ENCODE assay signal across 49 mouse cellular contexts in the genomic region with DNA sequence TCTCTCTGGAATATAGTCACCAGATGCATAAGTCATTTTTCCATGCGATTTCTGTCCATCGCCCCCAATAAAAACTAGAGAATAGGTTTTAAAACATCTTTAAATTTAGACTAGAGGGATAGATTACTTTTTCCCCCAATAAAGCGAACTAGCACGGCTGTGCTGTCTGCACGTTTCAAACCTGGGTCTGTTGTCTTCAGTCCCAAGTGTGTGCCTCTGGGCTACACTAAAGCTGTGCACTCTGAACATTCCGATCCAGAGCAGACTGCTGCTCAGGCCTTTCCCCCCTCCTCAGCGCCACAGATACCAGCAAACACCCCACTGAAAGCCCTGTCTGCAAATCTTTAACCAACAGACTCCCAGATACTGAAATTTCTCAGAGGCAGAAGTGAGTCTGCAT. TPM values are rescaled to one million over a fixed set of nuclear protein-coding genes. Genes with fewer than 3 reads are reported as not detected.
"Had no signal": no experiment of that assay in that cellular context is flagged by ENCODE, and none has a peak within 500 bp of the region (broad histone marks: within the 10 kb centered on the region; RNA-seq: fewer than 3 reads in every experiment).

No protein-coding gene starts in this region.

- ATAC-seq: hindbrain, embryonic 16.5 days; inflammation-experienced regulatory T-cells, adult 6 months; intestine, postnatal 0 days had no signal

- H3K27me3 ChIP-seq: heart, embryonic 12.5 days; heart, embryonic 13.5 days; heart, embryonic 15.5 days; hindbrain, embryonic 12.5 days; hindbrain, embryonic 13.5 days; hindbrain, embryonic 15.5 days; intestine, embryonic 15.5 days; kidney, embryonic 15.5 days had no signal

- H3K36me3 ChIP-seq: heart, embryonic 10.5 days; heart, embryonic 12.5 days; heart, embryonic 13.5 days; heart, embryonic 15.5 days; hindbrain, embryonic 10.5 days; hindbrain, embryonic 12.5 days; hindbrain, embryonic 13.5 days; hindbrain, embryonic 15.5 days; intestine, embryonic 15.5 days; kidney, embryonic 15.5 days had no signal

- H3K4me2 ChIP-seq: heart, embryonic 11.5 days; heart, embryonic 12.5 days; heart, embryonic 13.5 days; heart, embryonic 15.5 days; hindbrain, embryonic 12.5 days; hindbrain, embryonic 13.5 days; hindbrain, embryonic 14.5 days; hindbrain, embryonic 15.5 days; intestine, embryonic 15.5 days; kidney, embryonic 15.5 days had no signal

- H3K4me3 ChIP-seq: heart, embryonic 10.5 days; heart, embryonic 12.5 days; heart, embryonic 13.5 days; heart, embryonic 15.5 days; hindbrain, embryonic 10.5 days; hindbrain, embryonic 12.5 days; hindbrain, embryonic 13.5 days; hindbrain, embryonic 15.5 days; intestine, embryonic 15.5 days; kidney, embryonic 15.5 days; layer of hippocampus, adult 2 months had no signal

- H3K27ac ChIP-seq: heart, embryonic 10.5 days; heart, embryonic 13.5 days; heart, embryonic 15.5 days; hindbrain, embryonic 10.5 days; hindbrain, embryonic 12.5 days; hindbrain, embryonic 13.5 days; hindbrain, embryonic 14.5 days; hindbrain, embryonic 15.5 days; hindbrain, postnatal 0 days; intestine, embryonic 15.5 days; kidney, embryonic 15.5 days; kidney, postnatal 0 days; layer of hippocampus, adult 2 months had no signal

- DNase-seq: heart, postnatal 10 days; heart, postnatal 14 days; heart, postnatal 36 days; heart, postnatal 4 days; kidney, adult 11 months; kidney, adult 18-20 months; kidney, adult 2 months; kidney, adult 8-10 months; kidney, adult 9 months; kidney, postnatal 10 days; kidney, postnatal 14 days; kidney, postnatal 36 days; kidney, postnatal 4 days; layer of hippocampus, adult 9-11 months; layer of hippocampus, postnatal 36 days had no signal

- H3K4me1 ChIP-seq: heart, embryonic 10.5 days; heart, embryonic 12.5 days; heart, embryonic 13.5 days; heart, embryonic 15.5 days; hindbrain, embryonic 10.5 days; hindbrain, embryonic 12.5 days; hindbrain, embryonic 13.5 days; hindbrain, embryonic 15.5 days; intestine, embryonic 15.5 days; kidney, embryonic 15.5 days had no signal

- H3K9ac ChIP-seq: heart, embryonic 12.5 days; heart, embryonic 13.5 days; heart, embryonic 15.5 days; hindbrain, embryonic 12.5 days; hindbrain, embryonic 13.5 days; hindbrain, embryonic 14.5 days; hindbrain, embryonic 15.5 days; intestine, embryonic 15.5 days; kidney, embryonic 15.5 days had no signal

- H3K9me3 ChIP-seq: heart, embryonic 10.5 days; heart, embryonic 15.5 days; hindbrain, embryonic 12.5 days; hindbrain, embryonic 15.5 days; intestine, embryonic 15.5 days; kidney, embryonic 15.5 days had no signal

RNA-seq across cellular contexts. Expression of gene Plcz1, which starts 39.7 kb away (rescaled TPM):
- total RNA-seq: heart, adult 8-10 months; heart, postnatal 10 days; heart, postnatal 14 days; heart, postnatal 25 days; heart, postnatal 36 days; heart, postnatal 4 days; hematopoietic stem cell, adult 5-6 weeks; hindbrain, postnatal 0 days had no signal
- polyA plus RNA-seq: heart, embryonic 10.5 days; heart, embryonic 12.5 days; heart, embryonic 13.5 days; heart, embryonic 14.5 days; heart, embryonic 15.5 days; heart, embryonic 16.5 days; heart, postnatal 0 days; hindbrain, embryonic 10.5 days; hindbrain, embryonic 11.5 days; hindbrain, embryonic 12.5 days; inflammation-experienced regulatory T-cells, adult 6 months; intestine, embryonic 14.5 days; intestine, embryonic 15.5 days; intestine, postnatal 0 days; kidney, adult 2 months; kidney, embryonic 14.5 days; kidney, embryonic 15.5 days; large intestine, adult 2 months had no signal

RNA-seq across cellular contexts. Expression of gene Capza3, which starts 39.9 kb away (rescaled TPM):
- total RNA-seq: heart, adult 8-10 months; heart, postnatal 10 days; heart, postnatal 14 days; heart, postnatal 25 days; heart, postnatal 36 days; heart, postnatal 4 days; hematopoietic stem cell, adult 5-6 weeks; hindbrain, postnatal 0 days; layer of hippocampus, adult 18-20 months; layer of hippocampus, adult 2 months; layer of hippocampus, adult 8-10 months; layer of hippocampus, postnatal 10 days; layer of hippocampus, postnatal 14 days; layer of hippocampus, postnatal 25 days; layer of hippocampus, postnatal 36 days had no signal
- polyA plus RNA-seq: heart, embryonic 10.5 days; heart, embryonic 11.5 days; heart, embryonic 12.5 days; heart, embryonic 13.5 days; heart, embryonic 14.5 days; heart, embryonic 15.5 days; heart, embryonic 16.5 days; heart, postnatal 0 days; hindbrain, embryonic 10.5 days; hindbrain, embryonic 11.5 days; hindbrain, embryonic 12.5 days; hindbrain, embryonic 13.5 days; hindbrain, embryonic 14.5 days; hindbrain, embryonic 15.5 days; hindbrain, embryonic 16.5 days; hindbrain, postnatal 0 days; inflammation-experienced regulatory T-cells, adult 6 months; intestine, embryonic 15.5 days; intestine, postnatal 0 days; kidney, adult 2 months; kidney, embryonic 14.5 days; kidney, embryonic 15.5 days; kidney, embryonic 16.5 days; kidney, postnatal 0 days; large intestine, adult 2 months had no signal
